Mouse (Mus musculus) cerebellum, adult 18-20 months (tissue): ENCODE data around the gene Snap23.

Experiments
- DNase-seq, 2 experiments: peaks; one replicate each; pipeline ENCODE4 v3.0.0; 2021

Gene Snap23

DNA sequence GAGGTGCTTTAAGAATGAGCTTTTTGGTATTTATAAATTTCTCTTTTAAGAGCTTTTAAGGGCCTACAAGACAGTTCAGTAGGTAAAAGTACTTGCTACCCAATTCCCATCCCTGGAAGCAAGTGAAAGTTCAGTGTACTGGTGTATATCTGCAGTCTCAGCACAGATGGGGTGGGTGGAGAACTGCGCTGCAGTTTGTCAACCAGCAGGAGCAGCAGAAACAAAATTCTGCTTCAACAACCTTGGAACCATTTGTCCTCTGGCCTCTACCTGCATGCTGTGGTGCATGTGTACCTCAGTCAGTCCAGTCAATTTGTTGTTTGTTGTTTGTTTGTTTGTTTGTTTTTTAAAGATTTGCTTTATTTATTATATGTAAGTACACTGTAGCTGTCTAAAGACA, 24.8 kb downstream of the Snap23 start:
- DNase-seq, result no peak

DNA sequence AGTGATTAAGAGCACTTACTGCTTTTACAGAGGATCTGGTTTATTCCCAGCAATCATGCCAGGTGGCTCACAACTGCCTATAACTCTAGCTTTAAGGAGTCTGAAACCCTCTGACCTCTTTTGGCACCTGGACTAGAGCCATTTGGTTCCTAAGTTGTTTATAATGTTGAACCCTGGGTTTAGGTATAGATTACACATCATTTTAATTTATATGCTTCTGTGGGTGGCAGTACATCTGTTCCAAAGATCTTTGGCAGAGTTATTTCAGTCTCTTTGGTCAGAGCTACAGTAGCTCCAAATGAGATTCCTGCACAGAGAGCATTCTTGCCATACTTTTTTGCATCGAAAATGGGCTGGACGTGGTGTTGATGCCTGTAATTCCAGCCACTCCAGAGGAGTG, 30.3 kb downstream of the Snap23 start:
- no peak for DNase-seq

DNA sequence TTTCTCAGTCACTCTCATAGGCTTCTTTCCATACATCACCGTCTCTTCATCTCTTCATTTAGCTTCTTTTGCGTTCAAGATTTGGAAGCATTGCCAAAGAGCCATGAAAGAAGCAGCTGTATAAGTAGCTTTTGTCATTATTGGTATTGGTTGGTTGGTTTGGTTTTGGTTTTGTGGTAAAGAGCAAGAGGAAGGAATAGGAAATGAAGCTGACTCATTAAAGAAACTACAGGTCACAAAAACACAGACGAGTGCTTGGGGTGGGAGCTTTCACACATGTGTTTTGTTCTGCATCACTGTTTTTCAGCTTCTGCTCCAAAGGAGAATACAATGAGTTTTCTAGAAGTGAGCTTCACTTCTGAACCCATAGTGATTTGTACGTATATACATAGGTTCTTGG, 32.0 kb downstream of the Snap23 start:
- DNase-seq, result no peak

DNA sequence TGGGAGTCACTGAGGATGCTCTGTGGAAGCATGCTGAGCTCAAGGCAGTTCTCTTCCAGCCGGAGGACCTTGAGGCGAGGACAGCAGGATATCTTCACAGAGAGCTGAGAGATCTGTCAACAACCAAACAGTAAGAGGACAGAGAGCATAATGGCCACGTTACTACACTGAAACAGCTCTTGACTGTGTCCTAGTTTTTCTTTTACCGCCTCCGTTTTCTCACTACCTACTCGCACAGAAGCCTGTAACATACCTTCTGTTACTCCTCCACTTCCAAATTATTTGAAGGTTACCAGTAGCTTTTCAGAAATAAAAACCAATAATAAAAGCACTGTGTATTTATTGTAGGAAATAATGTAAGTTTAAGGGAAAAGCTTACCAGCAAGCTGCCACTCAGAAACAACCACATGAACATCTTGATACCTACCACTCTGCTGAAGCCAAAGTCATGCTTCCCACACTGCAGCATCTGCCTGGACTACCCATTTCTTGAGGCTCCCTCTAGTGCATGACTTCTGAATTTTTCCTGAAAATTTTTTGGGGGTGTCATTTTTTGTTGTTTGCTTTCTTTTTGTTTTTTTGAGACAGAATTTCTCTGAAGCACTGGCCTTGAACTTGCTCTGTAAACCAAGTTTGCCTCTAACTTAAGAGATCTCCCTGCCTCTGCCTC, 38.7 kb downstream of the Snap23 start:
- no peak for DNase-seq

DNA sequence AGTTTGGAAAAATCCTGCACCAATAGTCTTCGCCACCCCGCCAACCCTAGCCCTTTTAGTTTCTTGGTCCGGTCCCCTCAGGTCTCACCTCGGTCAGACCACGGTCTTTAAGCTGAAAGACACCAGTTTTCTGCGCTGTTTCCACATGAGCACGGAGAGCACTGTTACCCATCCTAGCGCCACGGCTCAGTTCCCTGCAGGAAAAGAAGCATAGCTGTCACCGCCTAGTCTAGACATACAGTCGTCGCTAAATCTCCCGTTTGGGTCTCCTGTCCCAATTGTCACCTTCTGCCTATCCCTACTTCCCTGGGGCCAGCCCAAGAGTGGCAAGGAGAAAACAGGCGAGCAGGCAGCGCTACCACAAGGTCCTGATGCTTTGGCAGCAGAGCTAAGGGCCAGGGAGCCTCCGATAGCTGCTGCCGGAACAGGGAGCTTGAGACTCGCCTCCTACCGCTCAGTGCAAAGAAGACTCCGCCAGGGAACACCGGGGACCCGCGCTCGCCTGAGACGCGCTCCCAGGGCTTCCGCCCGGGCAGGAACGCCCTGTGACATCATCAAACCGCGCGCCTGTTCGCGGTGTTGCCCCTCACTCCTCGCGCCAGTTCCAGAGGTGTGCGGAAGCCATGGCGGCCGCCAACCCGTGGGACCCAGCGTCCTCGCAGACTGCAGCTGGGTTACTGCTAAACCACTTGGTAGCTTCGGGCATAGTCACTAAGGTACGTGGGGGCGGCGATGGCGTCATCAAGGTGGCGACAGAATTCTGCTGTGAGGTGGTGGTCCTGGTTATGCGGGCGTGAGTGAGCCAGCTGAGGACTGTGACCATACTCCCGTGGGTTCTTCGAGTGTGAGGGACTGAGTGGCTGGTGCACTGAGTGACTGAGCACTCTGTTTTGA, 41.6 kb downstream of the Snap23 start, which contains the start of the genes Haus2 and Lrrc57:
Haus2 (plus strand) TSS at position 554 of the 894 bp plus-strand sequence.
Lrrc57 (minus strand) TSS at position 691 of the 894 bp plus-strand sequence.
- DNase-seq, result peak; percentile 88 to 91

DNA sequence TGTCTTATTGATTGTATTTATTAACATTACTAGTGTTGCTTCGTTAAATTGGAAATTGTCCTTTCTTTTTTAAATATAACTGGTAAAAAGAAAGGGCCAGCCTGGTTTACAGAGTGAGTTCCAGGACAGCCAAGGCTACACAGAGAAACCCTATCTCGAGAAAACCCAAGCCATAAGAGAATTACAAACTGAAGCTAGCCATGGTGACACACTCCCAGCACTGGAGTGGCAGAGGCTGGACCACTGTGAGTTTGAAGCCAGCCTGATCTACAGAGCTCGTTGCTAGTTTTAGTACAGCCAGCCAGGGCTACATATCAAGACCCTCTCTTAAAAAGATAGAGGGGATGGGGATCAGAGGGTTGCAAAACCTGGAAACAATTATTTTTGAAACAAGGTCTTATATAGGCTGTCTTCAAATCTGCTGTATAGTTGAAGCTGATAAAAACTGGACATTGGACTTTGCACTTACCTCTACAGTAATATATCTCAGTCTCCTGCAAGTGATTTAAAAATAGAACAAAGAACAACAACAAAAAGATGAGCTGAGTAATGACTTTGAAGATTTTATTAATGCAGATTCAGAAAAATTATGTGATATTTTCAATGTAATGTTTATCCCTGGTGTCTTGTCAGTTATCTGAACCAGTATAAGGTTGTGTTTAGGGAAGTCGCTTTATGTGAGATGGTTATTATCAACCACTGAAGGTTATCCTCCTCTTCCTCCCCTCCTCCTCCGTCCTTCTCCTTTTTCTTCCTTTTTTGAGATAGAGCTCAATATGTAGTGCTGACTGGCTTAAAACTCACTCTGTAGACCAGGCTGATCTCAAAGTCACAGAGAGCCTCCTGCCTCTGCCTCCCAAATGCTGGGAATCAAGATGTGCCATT, 49.0 kb downstream of the Snap23 start:
- DNase-seq, result no peak

DNA sequence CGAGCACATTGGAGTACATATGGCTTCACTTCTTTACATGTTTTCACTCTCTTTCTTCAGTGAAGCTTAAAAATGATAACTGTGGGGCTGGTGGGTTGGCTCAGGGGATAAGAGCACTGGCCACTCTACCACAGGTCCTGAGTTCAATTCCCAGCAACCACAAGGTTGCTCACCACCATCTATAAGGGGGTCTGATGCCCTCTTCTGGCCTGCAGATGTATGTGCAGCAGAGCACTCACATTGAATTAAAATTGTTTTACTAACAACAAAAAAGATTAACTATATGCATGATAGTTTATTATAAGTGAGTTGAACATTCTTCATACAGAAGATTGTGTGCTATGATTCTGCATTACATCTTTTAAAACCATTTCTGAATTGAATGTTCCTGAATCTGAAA, 52.1 kb downstream of the Snap23 start:
- DNase-seq, result no peak

DNA sequence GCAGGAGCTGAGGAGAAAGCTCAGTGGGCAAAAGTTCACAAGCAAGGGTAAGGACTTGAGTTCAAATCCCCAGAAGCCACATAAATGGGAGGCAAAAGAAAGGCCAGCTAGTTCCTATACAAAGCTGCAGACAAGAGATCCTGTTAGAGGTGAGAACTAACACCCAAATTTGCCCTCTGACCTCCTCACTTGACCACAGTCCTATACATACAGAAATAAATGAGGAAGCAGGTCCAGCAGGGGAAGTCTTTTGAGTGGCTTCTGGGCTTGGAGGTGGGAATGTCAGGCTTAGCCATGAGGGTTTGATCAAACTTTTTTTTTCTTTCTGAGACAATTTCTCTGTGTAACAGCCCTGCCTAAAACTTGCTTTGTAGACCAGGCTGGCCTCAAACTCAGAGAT, 55.4 kb downstream of the Snap23 start:
- no peak for DNase-seq

DNA sequence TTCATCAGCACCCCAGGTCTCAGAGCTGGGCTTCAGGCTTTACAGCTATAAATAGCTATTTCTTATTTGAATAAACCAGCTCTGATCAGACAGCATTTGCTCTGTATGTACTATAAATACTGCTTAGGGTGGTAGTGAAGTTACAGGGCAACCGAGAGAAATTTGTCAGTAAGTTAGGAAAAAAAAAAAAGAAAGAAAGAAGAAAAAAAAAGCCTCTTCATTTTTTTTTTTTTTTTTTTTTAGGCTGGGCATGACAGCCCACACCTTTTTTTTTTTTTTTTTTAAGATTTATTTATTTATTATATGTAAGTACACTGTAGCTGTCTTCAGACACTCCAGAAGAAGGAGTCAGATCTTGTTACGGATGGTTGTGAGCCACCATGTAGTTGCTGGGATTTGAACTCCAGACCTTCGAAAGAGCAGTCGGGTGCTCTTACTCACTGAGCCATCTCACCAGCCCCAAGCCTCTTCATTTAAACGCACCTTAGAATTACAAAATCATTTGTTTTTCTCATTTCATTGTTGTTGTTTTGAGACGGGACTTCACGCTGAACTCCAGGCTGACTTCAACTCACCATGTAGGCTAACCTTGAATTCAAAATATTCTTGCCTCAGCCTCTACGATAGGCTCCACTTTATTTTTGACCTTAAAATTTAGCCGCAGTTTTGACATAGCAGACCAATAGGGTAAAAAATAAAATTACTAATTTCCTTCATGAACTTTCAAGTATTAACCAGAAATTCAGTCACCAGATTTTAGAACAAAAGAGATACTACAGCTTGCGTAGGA, 60.8 kb downstream of the Snap23 start:
- no peak for DNase-seq

DNA sequence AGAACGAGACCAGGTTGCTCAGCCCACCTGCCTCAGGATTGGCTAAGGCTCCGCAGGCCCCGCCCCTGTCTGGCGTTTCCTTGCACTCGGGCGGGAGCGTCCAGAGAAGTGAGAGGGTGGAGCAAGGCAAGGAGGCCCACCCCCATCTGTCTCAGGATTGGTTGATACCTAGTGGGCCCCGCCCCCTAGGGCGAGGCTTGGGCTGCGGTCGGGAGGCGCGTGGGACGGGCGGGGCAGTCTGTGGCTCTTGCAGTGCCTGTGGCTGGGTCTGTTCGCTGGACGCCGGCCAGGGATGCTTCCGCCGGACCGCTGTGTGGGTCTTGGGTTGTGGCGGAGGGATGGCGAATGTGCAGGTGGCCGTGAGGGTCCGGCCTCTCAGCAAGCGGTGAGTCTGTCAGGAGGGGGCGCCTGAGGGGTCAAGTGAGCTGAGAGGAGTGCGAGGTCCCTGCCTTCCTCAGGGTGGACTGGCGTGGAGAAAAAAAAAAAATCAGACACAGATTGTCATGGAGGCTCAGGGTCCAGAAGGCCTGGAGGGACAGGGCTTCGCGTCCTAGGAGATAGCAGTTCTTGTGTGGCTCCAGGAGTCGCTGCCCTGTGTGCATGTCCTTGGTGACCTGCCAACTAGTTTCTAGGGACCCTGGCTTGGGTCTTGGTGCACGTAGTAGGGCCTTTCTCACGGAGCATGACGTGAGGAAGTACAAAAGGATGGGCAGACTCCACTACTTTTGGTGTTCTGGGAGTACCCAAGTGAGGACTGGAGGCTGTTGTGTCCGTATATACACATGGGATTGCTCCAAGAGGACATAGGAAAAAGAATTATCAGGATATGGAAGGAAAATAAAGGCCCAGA, 61.6 kb downstream of the Snap23 start, which contains the start of gene Stard9:
Stard9 (plus strand) TSS at position 236 of the 850 bp plus-strand sequence.
- DNase-seq, result peak; percentile 97 to 100

DNA sequence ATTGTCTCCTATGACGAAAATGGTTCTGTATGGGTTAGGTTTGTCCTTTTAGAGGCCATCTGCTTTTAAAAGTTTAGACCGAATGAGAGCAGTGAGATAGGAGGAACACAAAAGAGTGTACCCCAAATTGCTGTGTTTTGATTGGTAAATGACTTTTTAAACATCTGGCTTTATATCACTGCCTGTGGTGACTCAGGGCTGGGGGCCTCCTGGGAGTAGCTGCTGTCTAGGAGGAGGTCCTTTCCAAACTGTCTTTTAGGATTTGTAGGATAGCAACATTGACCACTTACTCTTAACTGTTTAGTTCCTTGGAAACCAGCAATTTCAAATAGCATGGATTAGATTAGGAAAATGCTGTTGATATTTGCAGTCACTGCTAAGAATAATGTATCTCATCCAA, 62.8 kb downstream of the Snap23 start:
- DNase-seq, result no peak

DNA sequence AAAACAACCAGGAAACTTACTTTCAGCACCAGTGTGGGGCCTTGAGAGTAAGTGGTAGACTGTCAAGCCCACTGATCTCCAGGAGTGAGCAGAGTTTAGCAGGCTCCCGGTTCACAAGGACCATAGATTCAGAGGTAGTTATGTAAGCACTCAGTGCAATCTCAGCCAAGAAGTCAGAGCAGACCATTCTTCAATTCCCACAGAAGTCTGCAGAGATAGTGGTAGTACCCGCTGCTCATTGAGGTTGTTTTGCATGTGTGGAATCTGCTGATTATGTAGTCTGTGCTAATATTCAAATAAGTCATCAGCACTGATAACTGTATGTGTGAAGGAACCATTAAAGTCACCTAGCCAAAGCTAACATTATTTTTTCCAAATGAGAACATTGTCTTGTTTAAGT, 63.2 kb downstream of the Snap23 start:
- no peak for DNase-seq

DNA sequence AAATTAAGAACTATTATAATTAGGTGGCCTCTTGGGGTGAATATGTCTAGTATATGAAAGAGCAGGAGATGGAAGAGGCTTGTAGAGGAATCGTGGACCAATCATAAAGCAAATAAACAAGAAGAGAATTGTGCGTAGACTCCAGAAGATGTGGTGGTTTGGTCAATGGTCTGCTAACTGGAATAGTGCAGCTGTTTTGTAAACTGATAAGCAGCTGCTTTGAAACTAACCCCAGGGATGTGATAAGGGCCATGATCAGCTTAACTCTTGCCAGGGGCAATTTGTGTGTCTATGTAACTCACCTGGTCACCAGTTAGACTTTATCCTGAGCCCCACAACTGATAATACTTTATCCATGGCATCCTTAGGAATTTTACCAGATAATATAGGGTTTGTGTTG, 64.0 kb downstream of the Snap23 start:
- DNase-seq, result no peak

DNA sequence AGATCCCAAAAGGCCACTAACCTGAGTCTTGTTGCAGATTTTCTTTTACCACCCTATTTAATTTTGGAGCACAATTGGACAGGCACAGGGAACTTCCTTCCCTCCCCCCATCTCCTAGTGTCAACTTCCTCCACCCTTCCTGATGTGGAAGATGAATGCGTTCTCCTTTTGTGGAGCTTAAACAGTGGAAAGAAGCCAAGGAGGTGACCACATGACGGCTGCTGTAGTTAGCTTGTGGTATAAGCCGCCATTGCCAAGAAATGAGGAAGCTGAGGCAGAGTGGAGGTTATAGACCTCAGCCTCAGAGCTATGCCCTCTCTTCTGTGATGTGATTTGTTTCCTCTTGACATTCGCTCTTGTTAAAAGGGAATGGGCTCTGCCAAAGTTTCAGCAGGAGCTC, 64.5 kb downstream of the Snap23 start:
- DNase-seq, result no peak

DNA sequence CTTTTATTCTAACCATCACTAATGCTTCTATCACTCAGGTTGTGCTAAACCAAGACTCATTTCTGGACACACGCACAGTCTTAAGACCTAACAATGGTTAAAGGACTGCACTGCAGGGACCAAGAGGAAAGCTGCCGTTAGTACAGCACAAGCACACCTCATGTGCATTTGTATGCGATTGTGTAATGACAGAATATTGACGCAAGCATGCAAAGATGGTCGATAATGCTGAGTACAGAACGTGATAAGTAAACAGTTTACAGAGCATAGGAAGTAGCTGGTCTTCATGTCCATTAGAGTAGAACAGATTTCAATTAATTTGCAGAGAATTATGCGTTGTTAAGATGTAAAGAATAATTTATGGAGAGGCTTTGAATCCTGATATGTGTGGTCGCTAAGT, 73.4 kb downstream of the Snap23 start:
- DNase-seq, result no peak

DNA sequence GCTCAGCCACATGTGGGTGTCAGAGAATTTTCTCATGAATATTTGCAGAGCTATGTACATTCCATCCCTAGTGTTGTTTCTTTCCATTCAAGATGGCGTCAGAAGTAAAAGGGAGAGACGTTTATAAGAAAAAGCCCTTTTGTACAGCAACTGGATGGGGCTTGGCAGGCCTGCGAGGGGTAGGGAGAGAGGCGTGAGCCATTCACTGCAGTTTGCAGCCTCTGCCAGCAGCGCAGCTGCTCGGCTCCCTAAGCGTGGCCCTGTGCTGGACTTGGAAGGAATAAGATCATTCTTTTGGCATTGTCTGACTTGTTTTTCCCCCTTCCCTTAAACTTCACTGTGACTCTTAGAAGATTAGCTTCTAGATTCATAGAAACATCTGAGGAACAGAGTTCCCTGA, 76.4 kb downstream of the Snap23 start:
- DNase-seq, result no peak

DNA sequence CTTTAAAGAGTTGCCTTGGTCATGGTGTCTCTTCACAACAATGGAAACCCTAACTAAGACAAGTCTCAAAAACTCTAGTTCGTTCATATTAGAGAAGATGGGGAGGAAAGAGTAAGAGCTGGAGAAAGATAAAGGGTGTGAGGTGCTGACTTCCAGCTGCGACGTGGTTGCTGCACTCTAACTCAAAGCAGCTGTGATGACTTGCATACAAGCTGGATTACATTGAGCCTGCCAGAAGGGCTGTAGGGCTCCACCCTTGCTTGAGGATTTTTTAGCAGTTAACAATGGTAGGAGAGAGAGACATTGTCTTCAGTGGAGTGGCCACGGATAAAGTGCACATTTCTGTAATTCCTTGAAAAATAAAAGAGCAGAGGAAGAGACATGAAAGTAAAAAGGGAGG, 79.3 kb downstream of the Snap23 start:
- no peak for DNase-seq
